7 mouse cellular contexts compared by ENCODE assay signal in genomic region chr9:109097291-109097690, GRCm38 (mm10). TPM values are rescaled to one million over a fixed set of nuclear protein-coding genes. Genes with fewer than 3 reads are reported as not detected.
DNase-seq lines count a peak whose midpoint lies in the region; ATAC-seq and TF ChIP-seq lines count a peak whose summit lies in the region.

No protein-coding gene starts in this region.

- peak overlapping the region; percentile 80 for H3K9ac ChIP-seq in hindbrain, embryonic 15.5 days

- peaks cover 32% of the 10 kb centered on the region for H3K36me3 ChIP-seq in E14TG2a.4 (ENCODE audit: insufficient read depth, low read length)
- no peaks in the 10 kb centered on the region for H3K36me3 ChIP-seq in hindbrain, embryonic 15.5 days

- peak overlapping the region; percentile 86 for H3K4me2 ChIP-seq in hindbrain, embryonic 15.5 days

- H3K4me1 ChIP-seq in E14TG2a.4 (replicated peaks; ENCODE audit: low read depth, low read length) = peaks cover 78% of the 10 kb centered on the region
- peaks cover 52% of the 10 kb centered on the region for H3K4me1 ChIP-seq in hindbrain, embryonic 15.5 days (replicated peaks)

- no peaks in the 10 kb centered on the region for H3K27me3 ChIP-seq in E14TG2a.4 (ENCODE audit: insufficient read depth, low read length)
- no peaks in the 10 kb centered on the region for H3K27me3 ChIP-seq in hindbrain, embryonic 15.5 days

- no peak for TF ChIP-seq CTCF in E14TG2a.4 (conservative IDR thresholded peaks at IDR 0.05; ENCODE audit: low read length)

- peak overlapping the region; percentile 98 for H3K27ac ChIP-seq in hindbrain, embryonic 15.5 days (replicated peaks)

- WGBS in hindbrain, embryonic 15.5 days = 7% methylated on average over 6 of the region's 6 CpGs

- intact Hi-C loops in gastrocnemius, postnatal 14 days (cut with DNase I; ENCODE audit: low total_unique reads) = no loop called here

- ATAC-seq in hindbrain, embryonic 15.5 days (ENCODE audit: low FRiP score, low read depth) = no peak

- H3K4me3 ChIP-seq in E14TG2a.4 (replicated peaks; ENCODE audit: low read length) = peak overlapping the region; percentile 87
- H3K4me3 ChIP-seq in hindbrain, embryonic 15.5 days = peak overlapping the region; percentile 66

- DNase-seq in embryo, embryonic 10.5 days (ENCODE audit: low spot score) = peak; percentile 37
- peak; percentile 67 for DNase-seq in lung, postnatal 25 days (ENCODE audit: low spot score)
- no peak for DNase-seq in left cerebral cortex, adult 11 months (ENCODE audit: low spot score)
- no peak for DNase-seq in gastrocnemius, postnatal 14 days
- DNase-seq in MN1 (ENCODE audit: low spot score) = no peak

- no peaks in the 10 kb centered on the region for H3K9me3 ChIP-seq in E14TG2a.4 (ENCODE audit: low read length)
- H3K9me3 ChIP-seq in hindbrain, embryonic 15.5 days = no peaks in the 10 kb centered on the region

RNA-seq across cellular contexts. Expression of gene Plxnb1, which starts 2.1 kb away (rescaled TPM):
- 19.2 and 19.8 TPM in 2 replicates for polyA plus RNA-seq in hindbrain, embryonic 15.5 days (2015; fragmentation: Nextera tagmentation; extraction: Ambion mirVana)
- 1 to 10 TPM; 2.1 to 3.8 TPM for total RNA-seq in gastrocnemius, postnatal 14 days (2021)

RNA-seq across cellular contexts. Expression of gene Tma7, which starts 14.9 kb away (rescaled TPM):
- polyA plus RNA-seq in hindbrain, embryonic 15.5 days (2015; fragmentation: Nextera tagmentation; extraction: Ambion mirVana) = 653 and 743 TPM in 2 replicates
- total RNA-seq in gastrocnemius, postnatal 14 days (2021) = 100 to 1,000 TPM; 184 to 190 TPM

RNA-seq across cellular contexts. Expression of gene Ccdc51, which starts 15.0 kb away (rescaled TPM):
- polyA plus RNA-seq in hindbrain, embryonic 15.5 days (2015; fragmentation: Nextera tagmentation; extraction: Ambion mirVana) = 12.3 and 13.1 TPM in 2 replicates
- 1 to 10 TPM; 7.3 to 7.8 TPM for total RNA-seq in gastrocnemius, postnatal 14 days (2021)

RNA-seq across cellular contexts. Expression of gene Atrip, which starts 23.4 kb away (rescaled TPM):
- 30.5 and 30.9 TPM in 2 replicates for polyA plus RNA-seq in hindbrain, embryonic 15.5 days (2015; fragmentation: Nextera tagmentation; extraction: Ambion mirVana)
- total RNA-seq in gastrocnemius, postnatal 14 days (2021) = 1 to 10 TPM; 7.4 to 7.5 TPM

RNA-seq across cellular contexts. Expression of gene Trex1, which starts 37.8 kb away (rescaled TPM):
- 13.6 and 14.5 TPM in 2 replicates for polyA plus RNA-seq in hindbrain, embryonic 15.5 days (2015; fragmentation: Nextera tagmentation; extraction: Ambion mirVana)
- 10 to 100 TPM; 10.7 to 11.4 TPM for total RNA-seq in gastrocnemius, postnatal 14 days (2021)

Comparison
In these comparisons a context has a peak if more than half of its experiments do, and no peak if none do; other contexts are left out.
1. DNase-seq: peak in embryo, embryonic 10.5 days (single experiment) and lung, postnatal 25 days (single experiment); none in left cerebral cortex, adult 11 months (single experiment), gastrocnemius, postnatal 14 days (single experiment) and MN1 (single experiment).